15 mouse cellular contexts compared by ENCODE assay signal in the genomic region with DNA sequence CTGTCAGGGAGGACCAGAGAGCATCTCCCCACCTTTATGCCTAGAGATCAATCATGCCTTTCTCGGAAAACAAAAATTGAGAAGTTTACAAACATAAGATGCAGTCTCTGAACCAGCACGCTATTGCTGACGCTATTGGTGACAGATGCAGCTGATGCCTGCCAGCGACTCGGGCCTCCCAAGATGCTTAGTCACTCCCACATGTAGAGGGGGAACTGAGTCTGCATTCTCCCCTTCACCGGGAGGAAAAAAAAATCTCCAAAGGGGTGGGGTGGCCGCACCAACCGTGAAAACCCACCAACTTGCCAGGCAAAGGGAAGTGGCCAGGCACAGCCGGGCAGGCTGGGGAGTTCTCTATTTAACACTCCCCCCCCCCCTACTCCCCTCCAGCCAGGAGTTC.
DNase-seq lines count a peak whose midpoint lies in the region; ATAC-seq and TF ChIP-seq lines count a peak whose summit lies in the region.
"Had no signal": no experiment of that assay in that cellular context is flagged by ENCODE, and none has a peak within 500 bp of the region (broad histone marks: within the 10 kb centered on the region; RNA-seq: fewer than 3 reads in every experiment).

No protein-coding gene starts in this region.

- no peak overlapping the region for H3K9ac ChIP-seq in forebrain, embryonic 13.5 days
- H3K9ac ChIP-seq in forebrain, embryonic 15.5 days (replicated peaks), result no peak overlapping the region
- 0 out of 2 replicates have a peak overlapping the region, but pooled peaks have one; percentile 21 for H3K9ac ChIP-seq in kidney, embryonic 15.5 days
- H3K9ac ChIP-seq: liver, embryonic 14.5 days had no signal

- H3K4me1 ChIP-seq in forebrain, embryonic 13.5 days, result peaks cover 22% of the 10 kb centered on the region
- peaks cover 19% of the 10 kb centered on the region for H3K4me1 ChIP-seq in forebrain, embryonic 15.5 days
- peaks cover 54% of the 10 kb centered on the region for H3K4me1 ChIP-seq in kidney, embryonic 15.5 days
- H3K4me1 ChIP-seq in limb, embryonic 10.5 days, result peaks cover 58% of the 10 kb centered on the region

- no peak for TF ChIP-seq POLR2A in brain, embryonic 14.5 days (IDR thresholded peaks at IDR 0.05; ENCODE audit: borderline replicate concordance, extremely low read depth, insufficient read depth, insufficient read length, poor library complexity, severe bottlenecking)

- ATAC-seq in forebrain, embryonic 13.5 days, result no peak
- no peak for ATAC-seq in forebrain, embryonic 15.5 days (replicated peaks)
- ATAC-seq in kidney, embryonic 15.5 days (replicated peaks; ENCODE audit: low FRiP score), result no peak
- ATAC-seq: activated CD4-positive, CD25-positive, alpha-beta regulatory T cell, adult 4 months had no signal

- TF ChIP-seq CTCF in brain, embryonic 14.5 days (IDR thresholded peaks at IDR 0.05; ENCODE audit: borderline replicate concordance, extremely low read depth, insufficient read depth, insufficient read length), result no peak

- no peak for DNase-seq in kidney, adult 8-10 months
- peak; percentile 62 for DNase-seq in brain, embryonic 14.5 days (ENCODE audit: low read depth)
- DNase-seq in limb, embryonic 10.5 days (ENCODE audit: low spot score), result no peak
- no peak for DNase-seq in yolk sac, embryonic 10.5 days (ENCODE audit: low spot score)
- DNase-seq in adipocyte (ENCODE audit: low spot score), result no peak
- DNase-seq: cerebellum, adult 11 months; heart, postnatal 36 days; spleen, adult 18-20 months had no signal

- H3K9me3 ChIP-seq in forebrain, embryonic 13.5 days (replicated peaks), result no peaks in the 10 kb centered on the region
- no peaks in the 10 kb centered on the region for H3K9me3 ChIP-seq in forebrain, embryonic 15.5 days
- H3K9me3 ChIP-seq in kidney, embryonic 15.5 days (replicated peaks), result no peaks in the 10 kb centered on the region
- H3K9me3 ChIP-seq in limb, embryonic 10.5 days (replicated peaks), result no peaks in the 10 kb centered on the region
- H3K9me3 ChIP-seq: midbrain, embryonic 10.5 days had no signal

- 7% methylated on average over 9 of the region's 9 CpGs for WGBS in forebrain, embryonic 13.5 days
- WGBS in forebrain, embryonic 15.5 days, result 6% methylated on average over 9 of the region's 9 CpGs
- 8% methylated on average over 9 of the region's 9 CpGs for WGBS in kidney, embryonic 15.5 days
- WGBS in limb, embryonic 10.5 days, result 3% methylated on average over 9 of the region's 9 CpGs

- no peak overlapping the region for H3K27ac ChIP-seq in forebrain, embryonic 13.5 days
- H3K27ac ChIP-seq in forebrain, embryonic 15.5 days (replicated peaks), result no peak overlapping the region
- H3K27ac ChIP-seq in kidney, embryonic 15.5 days, result peak overlapping the region; percentile 83
- H3K27ac ChIP-seq in limb, embryonic 10.5 days, result peak overlapping the region; percentile 61
- H3K27ac ChIP-seq: liver, embryonic 14.5 days; midbrain, embryonic 10.5 days had no signal

- H3K4me3 ChIP-seq in forebrain, embryonic 13.5 days, result no peak overlapping the region
- no peak overlapping the region for H3K4me3 ChIP-seq in forebrain, embryonic 15.5 days
- H3K4me3 ChIP-seq in kidney, embryonic 15.5 days (replicated peaks), result no peak overlapping the region
- peak overlapping the region; percentile 16 for H3K4me3 ChIP-seq in limb, embryonic 10.5 days
- H3K4me3 ChIP-seq: erythroblast, embryonic 14.5 days; midbrain, embryonic 10.5 days had no signal

- H3K4me2 ChIP-seq in forebrain, embryonic 13.5 days, result peak overlapping the region; percentile 4; the same call in 1 of the 2 replicates
- no peak overlapping the region for H3K4me2 ChIP-seq in forebrain, embryonic 15.5 days (replicated peaks)
- peak overlapping the region; percentile 32 for H3K4me2 ChIP-seq in kidney, embryonic 15.5 days

- no peaks in the 10 kb centered on the region for H3K36me3 ChIP-seq in forebrain, embryonic 13.5 days (ENCODE audit: poor library complexity, severe bottlenecking)
- H3K36me3 ChIP-seq in forebrain, embryonic 15.5 days, result no peaks in the 10 kb centered on the region
- H3K36me3 ChIP-seq in kidney, embryonic 15.5 days, result no peaks in the 10 kb centered on the region
- H3K36me3 ChIP-seq in limb, embryonic 10.5 days, result no peaks in the 10 kb centered on the region
- H3K36me3 ChIP-seq: midbrain, embryonic 10.5 days had no signal

- peaks cover 80% of the 10 kb centered on the region for H3K27me3 ChIP-seq in forebrain, embryonic 13.5 days
- peaks cover 48% of the 10 kb centered on the region for H3K27me3 ChIP-seq in forebrain, embryonic 15.5 days
- peaks cover 49% of the 10 kb centered on the region for H3K27me3 ChIP-seq in kidney, embryonic 15.5 days
- peaks cover 90% of the 10 kb centered on the region for H3K27me3 ChIP-seq in limb, embryonic 10.5 days (ENCODE audit: low read depth, poor library complexity, severe bottlenecking)

Comparison
In these comparisons a context has a peak if more than half of its experiments do, and no peak if none do; other contexts are left out.
1. H3K27ac ChIP-seq: peak in kidney, embryonic 15.5 days (single experiment) and limb, embryonic 10.5 days (single experiment); none in forebrain, embryonic 13.5 days (single experiment) and forebrain, embryonic 15.5 days (single experiment).